Mouse (Mus musculus) right cerebral cortex, postnatal 25 days (tissue): ENCODE results near the gene Dapp1.

Experiments used
- DNase-seq: peaks from one replicate; pipeline ENCODE4 v3.0.0; 2022

The Dapp1 gene

DNA sequence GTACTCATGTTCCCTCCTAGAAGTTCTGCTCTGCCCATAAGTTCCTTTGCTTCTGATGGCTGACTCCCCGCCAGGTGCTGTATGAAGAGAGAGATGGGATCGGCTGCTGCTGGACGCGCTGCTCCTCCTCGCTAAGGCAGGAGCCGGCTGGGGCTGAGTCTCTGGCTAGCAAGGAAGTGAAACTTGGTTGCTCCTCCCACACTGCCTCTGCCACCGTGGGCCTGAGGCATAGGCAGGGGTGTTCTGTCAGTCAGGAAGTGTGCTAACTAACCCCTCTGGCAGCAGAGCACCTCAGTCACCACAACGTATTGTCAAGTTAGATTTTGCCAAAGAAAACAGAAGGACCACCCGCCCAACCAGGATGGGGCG is at the start of gene Dapp1:
Gene Dapp1 (minus strand): TSS at position 164 of the 369 bp plus-strand sequence.
- DNase-seq: peak; percentile 43

DNA sequence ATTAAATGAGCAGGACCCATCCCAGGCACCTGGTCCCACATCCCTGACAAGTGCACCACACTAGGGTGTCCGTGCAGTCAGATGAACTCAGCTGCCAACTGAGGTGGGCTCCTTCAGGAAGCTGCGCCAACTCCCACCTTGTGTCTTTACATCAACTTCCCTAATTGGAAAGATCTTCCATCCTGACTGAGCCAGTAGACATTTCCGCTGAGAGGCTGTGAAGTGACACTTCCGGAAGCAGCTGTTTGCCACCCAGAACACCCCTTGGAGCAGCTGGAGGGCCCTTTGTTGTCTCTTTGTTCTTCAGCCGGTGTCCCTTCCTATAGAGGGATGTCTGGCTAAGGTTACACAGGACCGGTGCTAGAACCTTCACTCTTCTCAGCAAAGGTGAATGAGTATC is 49.2 kb upstream of the Dapp1 start:
- DNase-seq: no peak

DNA sequence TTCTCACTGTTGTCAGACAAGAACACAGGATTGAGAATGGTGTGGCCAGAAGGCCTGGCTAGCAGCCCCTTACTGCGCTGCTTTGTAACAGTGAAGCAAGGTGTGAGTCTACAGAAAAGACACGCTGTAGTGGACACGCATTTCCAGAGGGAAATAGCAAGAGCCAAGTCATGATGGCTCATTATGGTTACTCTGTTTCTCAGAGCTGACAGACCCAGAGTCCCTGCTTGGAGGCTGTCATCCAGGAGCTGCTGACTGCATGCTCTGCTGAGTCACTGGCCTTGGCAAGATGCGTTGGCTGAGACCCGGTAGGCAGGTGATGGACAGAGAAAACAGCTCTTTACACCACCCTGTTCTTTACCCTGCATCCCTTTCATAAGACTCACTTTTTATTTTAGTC is 48.0 kb upstream of the Dapp1 start:
- peak; percentile 26 for DNase-seq

DNA sequence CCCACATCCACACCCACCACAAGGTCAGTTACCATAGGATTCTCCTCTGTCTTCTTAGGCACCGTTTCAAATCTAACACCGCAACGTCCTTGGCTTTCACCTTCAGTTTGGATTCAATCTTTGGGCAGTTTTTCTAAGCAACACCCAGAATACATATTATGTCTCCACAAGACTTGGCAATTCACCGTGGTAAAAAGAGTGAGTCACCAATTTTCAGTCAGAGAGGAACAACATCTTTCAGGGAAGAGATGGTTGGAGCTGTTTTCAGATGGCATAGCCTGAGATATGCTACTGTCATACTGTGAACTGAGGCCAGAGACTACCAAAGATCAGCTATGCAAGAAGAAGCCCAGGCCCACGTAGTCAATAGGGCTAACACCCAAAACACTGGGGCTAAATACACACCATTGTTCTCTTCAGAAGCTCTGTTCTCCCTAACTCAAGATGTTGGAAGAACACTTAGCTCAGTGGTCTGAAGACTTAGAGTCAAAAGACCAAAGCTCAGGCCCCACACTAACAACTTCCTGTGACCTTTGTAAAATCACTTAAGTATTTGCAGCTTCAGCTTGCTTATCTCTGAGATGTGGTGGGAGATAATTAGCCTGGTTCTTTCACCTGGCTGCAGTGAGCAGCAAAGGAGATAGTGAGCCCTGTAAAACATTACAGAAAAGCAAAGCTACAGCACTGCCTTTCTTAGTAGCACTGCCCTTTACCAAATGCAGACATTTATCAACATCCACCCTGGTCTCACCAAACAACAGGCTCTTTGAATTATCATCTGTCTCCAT is 46.4 kb upstream of the Dapp1 start:
- DNase-seq: no peak

DNA sequence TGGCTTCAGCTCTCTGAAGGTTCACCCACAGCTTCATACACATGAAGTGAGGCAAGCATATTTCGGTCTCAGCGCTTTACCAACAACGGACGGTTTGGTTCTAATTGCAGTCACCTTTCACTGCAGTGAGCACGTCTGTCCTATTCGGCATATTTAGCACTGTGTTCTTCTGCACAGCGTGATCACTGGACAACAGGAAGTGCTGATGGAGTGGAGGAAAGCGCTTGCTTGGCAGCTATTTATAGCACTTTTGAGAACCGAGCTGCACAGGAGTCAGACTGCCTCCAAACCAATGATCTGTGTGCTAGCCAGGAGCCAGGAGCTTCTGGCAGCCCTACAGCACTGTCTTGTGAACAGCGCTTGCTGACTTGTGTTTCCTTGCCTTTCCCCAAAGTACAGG is 44.9 kb upstream of the Dapp1 start:
- DNase-seq: peak; percentile 7

DNA sequence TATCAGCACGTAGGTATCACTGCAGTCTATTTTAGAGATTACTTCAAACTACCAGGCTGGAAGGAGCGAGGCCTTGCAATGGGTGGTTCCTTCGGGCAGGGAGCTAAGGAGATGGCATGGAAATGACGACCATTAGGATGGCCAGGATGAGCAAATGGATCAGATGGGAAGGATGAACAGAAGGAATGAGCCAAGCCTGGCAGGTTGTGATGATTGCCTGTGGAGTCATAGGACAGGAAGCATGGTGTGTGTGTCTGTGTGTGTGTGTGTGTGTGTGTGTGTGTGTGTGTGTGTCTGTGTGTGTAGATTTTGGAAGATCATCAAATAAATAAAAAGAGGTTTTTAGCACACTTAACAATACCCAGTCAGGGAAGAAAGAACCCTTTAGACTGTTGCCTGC is 41.3 kb upstream of the Dapp1 start:
- DNase-seq: no peak

DNA sequence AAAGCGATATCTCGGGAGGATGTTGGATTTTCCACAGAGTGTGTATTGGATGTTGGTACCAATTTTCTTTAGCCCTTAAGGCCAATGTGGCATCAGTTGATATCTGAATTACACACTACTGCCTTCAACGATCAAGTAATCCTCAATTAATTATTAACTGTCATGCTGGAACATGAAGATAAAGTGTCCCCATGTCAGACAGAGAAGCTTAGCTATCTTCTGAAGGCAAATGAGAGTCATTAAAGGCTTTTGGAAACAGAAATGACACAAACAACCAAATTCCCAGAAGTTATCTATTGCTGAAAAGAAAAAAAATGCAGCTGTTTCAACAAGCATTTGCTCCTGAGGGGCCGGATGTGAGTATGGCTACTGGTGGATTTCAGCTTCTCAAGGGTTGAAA is 40.7 kb upstream of the Dapp1 start:
- DNase-seq: no peak

DNA sequence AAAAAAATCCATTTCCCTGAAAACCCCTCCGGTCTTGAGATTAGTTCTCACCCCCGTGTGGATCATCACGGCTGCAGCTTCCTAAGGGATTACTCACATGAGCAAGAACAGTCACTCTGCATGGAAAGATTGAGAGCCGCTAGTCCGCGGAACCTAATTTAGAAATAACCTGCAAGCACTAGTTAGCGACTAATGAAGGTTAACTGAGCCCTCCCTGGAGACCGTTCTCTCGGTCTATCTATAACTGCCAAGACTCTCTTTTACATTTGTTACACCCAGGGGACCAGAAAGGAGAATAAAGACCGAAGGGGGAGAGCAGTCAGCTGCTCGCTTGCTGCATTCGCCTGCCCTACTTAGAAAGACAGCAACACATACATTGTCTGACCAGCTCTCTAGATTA is 35.5 kb upstream of the Dapp1 start:
- no peak for DNase-seq

DNA sequence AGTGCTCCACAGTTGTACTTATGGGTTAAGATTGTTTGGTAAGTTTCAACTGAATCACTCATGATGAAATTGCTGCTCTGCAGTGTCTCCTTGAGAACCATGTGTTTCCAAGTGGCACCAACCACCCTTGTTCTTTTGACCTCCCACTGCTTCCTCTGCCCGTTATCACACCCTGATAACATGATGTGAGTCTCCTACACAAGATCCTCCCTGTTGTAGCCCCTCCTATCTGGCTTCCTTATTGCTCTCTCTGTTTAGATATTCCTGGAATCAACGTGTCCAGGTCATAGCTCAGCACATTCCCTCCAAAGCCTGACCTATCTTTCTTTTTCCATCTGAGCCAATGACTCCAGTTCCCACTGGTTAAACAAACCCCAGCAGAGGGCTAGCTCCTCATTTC is 33.4 kb upstream of the Dapp1 start:
- DNase-seq: no peak

DNA sequence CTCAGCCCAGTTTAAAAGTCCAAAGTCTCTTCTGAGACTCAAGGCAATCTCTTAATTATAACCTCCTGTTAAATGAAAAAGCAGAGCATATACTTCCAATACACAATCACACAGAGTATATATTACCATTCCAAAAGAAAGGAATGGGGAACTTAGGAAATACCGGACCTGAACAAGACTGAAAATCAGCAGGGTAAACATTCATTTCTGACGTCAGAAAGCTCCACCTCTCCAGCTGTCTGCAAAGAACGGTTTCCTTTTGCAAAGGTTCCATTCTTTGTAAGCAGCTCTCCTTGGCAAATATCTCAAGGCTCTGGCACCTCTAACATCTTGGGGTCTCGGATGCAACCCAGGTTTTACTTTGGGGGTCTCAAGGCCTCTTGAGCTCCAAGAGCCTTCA is 31.0 kb upstream of the Dapp1 start:
- no peak for DNase-seq

DNA sequence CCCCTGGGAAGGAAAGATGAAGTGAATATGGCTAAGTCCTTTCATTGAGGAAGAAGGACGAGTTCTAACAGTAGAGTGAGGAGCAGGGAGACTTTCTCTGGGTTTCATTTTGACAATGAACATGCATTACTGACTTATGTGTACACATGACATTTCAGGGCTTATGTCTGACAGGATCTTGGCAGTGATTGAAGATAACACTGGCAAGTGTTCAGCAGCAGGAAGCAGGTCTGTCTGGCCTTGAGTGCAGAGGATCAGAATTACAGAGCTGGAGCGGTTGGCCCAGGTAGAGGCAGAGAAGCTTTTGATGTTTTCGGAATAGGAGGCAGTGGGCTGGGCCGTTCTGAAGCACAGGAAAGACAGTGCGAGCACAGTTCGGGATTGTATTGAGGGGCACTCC is 26.8 kb upstream of the Dapp1 start:
- no peak for DNase-seq

DNA sequence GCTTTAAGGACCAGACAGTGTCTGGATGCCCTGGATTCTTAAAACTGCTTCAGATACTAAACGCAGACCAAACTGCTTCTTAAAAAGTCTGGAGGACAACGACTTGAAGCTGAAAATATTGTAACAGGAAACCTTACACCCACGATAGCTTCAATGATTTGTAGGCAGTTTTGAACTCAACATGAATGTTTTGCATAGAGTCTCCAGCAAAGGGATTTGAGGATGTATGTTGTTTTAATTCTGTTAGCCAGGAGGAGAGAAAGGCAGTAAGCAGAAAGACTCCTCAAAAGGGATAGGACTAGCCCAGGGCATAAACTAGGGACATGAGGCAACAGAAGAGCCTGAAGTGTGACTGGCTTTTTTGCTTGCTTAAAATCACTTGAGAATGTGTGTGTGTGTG is 25.6 kb upstream of the Dapp1 start:
- no peak for DNase-seq

DNA sequence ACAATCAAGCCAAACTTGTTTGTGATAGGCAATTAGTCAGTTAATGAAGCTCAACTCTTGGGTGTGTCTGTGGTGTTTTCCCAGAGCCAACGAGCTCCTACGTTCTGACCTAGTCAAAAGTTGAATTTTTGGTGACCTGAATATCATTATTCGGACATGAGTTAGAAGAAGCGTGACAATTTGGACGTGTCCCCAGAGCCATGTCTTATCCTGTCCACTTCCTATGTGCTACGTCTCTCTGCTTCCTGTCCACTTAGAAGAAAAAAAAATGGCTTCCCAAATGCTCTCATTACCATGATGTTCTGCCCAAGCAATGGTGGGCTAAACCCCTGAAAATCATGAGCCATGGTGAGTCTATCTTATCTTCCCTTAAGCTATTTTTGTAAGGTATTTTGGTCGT is 21.9 kb upstream of the Dapp1 start:
- DNase-seq: no peak

DNA sequence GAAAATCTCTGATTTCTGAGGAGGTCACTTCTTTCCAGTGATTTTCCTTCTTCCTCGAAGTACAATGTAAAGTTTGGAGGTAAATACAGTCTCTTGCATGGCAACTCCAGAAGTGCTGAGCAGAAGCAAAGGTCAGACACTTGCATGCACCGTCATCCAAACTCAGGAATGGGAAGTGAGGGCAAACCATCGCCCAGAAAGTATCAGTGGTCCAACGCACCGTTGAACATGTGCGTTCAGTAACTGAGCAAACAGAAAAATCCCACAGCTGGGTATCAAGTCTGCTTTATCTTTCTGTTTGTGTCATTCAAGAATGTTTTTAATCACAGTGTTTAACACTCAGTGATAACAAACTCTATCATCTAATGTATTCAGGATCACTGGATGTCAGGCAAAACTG is 21.2 kb upstream of the Dapp1 start:
- no peak for DNase-seq

DNA sequence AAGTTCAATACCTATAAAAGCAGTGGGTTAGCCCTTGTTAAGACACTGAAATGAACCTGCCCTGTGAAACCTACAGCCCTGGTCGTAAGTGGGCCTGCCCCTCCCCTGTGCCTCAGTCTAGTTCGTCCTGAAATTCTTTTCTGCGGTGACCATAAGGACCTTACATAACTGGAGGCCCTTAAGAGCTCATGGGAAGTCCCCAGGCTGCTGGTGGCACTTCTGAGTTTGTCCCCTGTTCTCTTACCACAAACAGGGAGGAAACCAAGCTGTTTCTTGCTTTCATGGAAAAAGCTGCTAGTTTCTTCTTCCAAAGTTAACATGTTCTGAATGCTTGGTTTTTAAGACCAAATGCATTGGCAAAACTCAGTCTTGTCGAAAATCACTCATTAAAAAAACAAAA is 20.5 kb upstream of the Dapp1 start:
- DNase-seq: no peak

DNA sequence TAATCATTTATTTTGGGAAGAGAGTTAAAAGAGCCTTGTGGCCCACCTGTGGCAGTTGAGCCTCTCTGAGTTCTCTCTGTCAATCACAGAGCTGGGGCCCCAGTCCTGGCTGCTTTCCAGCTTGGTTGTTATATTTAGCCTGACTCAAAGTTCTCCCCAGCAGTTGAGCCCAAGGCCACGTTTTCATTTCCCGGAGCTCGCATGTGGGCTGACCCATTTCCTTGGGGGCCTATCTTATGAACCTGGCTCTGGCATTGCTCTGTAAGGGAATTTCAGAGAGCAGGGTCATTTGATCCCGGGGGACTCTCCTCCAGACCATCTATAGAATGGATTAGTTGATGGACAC is 19.4 kb upstream of the Dapp1 start:
- DNase-seq: no peak

DNA sequence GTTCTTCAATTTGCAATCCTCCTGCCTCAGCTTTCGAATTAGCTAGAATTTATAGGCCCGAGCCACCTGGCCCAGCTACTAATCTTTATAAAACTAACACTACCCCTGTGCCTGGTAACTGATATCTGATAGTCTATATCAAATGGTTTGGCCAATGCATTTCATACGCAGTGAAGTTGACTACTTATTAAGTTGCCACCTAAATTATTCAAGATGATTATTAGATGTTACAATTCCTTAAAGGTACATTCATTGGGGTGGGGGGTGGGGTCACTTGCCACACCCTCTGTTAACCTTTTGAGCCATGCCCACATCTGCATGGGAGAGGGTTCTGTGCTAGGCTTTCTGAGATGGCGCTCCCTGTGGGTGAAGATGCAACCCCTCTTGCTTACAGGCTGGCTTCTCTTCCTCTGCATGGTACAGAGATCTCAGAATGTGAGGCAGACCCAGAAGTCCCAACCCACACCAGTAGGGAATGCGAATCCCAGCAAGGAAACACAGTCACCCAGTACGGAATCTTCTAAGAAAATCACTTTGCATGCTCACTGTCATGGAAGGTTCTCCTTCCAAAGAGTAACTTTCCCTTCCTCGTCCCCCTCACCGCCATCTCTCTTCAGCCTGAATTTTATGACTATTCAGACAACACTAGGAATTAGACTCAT is 18.8 kb upstream of the Dapp1 start:
- DNase-seq: no peak

DNA sequence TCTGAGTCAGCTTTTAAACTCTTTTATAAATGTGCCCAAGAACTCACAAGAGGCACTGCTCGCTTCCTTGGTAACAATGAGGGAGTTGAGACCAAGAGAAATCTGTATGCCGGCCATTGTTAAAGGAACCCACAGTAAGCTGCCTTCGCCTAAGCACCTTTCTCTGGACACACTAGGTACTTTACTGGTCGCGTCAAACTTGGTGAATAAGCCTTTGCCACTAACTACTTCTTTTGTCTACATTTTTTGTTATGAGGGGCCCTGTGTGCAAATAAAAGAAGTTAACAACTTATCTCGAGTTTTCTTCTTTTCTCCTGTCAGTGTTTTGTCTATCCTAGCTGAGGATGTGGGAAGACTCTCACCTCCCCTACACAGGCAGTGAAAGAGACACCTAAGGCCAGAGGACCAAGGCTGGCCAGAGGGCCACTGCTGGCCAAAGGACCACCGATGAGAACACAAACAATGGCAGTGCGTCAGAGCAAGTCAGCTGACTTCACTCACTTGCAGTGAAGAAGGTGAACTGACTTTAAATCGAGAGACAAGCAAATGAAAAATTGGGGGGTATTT is 18.0 kb upstream of the Dapp1 start:
- no peak for DNase-seq

DNA sequence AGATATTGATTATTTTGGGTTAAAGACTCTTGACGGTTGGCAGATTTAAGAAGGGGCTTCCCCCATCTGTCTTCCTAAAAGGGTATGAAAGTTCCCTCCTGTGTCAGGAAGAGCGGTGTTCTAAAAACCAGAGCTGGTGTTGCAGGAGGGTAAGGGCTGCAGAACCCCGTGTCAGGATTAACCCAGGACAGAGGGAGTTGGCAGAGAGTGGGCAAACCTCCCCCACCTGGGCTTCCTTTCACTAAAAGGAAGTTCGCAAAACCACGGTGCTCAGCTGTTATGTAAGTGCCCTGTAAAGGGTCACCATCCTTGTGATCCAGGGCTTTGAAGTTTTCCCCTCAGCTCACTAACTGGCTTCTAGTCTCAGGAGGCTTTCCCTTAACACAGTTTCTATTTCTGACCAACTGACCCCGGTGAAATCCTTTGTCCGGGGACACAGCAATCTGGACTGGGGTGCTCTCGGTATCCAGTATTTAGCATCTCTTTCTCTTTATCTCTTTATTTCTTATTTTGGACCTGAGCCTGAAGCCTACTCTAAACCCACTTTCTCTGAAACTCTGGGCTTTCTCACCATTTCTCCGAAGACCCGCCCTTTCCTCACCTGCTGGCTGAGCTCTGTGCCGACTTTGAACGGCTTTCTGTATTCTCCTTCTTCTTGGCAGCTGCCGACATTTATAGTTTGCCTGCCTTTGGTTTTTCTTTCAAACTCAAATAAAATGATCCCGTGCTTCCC is 17.3 kb upstream of the Dapp1 start:
- DNase-seq: no peak

DNA sequence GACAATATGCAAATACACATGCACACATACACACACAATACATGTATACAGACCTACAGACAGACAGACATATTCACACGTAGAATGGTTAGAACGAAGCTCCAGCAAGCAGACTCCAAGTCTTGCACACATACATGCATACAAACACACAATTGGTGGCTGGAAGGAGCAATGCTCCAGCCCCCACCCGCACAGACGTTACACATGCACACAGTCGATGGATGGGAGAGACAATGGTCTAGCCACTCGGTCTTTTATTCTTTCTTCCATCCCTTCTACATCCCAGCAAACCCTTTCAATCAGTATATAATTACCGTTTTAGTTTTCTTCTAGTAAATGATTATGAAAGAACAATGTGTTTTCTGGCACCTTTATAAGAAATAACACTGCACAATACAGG is 14.1 kb upstream of the Dapp1 start:
- no peak for DNase-seq

DNA sequence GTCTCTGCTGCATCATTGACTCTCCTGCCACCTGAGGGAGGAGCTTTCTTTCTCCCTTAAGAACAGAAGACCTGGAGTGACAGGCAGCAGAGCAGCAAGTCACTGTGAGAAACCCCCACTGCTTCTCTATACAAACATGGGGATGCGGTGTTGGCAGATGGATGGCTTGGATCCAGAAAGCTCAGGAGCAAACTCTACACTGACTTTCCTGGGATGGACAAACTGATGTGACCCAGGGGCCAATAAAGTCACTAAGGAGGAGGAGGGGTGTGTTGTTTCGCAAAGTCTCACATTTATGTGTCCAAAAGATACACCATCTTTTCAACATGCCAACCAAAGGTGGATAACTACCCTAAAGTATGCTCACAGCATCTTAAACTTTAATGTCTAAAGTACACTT is 12.9 kb upstream of the Dapp1 start:
- no peak for DNase-seq

DNA sequence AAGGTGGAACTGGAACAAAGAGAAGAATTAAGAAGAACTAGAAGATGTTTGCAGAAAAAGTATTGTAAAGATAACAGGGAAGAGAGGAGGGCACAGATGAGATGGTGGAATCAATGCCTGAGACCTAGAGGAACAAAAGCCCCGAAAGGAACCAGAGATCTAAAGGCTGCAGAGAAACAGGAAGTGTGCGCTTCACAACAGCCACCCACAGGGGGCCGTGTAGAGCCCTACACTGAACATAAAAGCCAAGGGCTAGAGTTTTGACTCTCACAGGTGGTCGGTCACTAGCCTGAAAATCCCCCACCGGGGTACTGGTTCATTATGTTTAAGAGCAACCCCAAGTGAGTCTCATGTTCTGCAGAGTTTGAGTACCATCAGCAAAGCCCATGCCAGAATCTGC is 11.0 kb upstream of the Dapp1 start:
- no peak for DNase-seq

DNA sequence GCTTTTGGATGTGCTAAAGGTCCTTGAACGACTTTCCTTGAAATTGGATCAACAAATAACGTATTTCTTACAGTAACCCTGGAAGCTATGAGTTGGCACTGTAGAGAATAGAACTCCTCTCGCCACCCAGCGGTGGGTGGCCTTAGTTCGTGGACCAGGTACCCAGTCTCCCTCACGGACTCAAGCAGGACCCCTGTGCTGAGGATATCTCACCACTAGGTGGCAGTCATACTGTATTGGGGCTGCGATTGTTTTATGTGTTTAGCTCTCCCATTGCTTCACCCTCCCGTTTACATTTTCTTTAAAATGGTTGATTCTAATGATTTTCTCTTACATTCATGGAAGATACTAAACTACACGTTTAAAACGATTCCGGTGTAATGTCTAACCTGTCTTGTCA is 9.8 kb upstream of the Dapp1 start:
- DNase-seq: peak; percentile 59

DNA sequence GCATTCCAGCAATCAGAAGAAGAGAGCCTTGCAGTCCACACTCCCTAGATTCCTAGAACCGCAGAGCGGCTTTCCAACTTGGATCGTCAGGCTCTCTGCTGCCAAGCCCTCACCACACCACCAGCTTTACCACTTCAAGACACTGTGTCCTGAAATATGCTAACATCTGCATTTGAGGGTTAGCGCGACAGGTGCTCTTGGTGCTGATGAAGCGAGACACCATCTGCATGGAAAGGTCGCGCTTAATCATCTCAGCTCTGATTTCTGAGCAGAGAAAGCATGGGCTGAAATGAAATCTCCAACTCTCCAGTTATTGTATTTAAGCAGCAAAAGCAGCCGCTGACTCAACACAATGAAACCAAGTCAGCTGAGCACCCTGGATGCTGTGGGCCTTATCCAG is 8.1 kb upstream of the Dapp1 start:
- no peak for DNase-seq
